Mouse (Mus musculus): Measurements from ENCODE around the gene Bud13.

GRCm38 (mm10) chr9:46298381-46298780 lies 15.6 kb downstream of the Bud13 start:
- TF ChIP-seq POLR2A (IDR thresholded peaks at IDR 0.05; ENCODE audit: low read depth, low read length), result no peak
- TF ChIP-seq CTCF (IDR thresholded peaks at IDR 0.05; ENCODE audit: extremely low read depth, insufficient read depth, insufficient read length, insufficient replicate concordance), result no peak

Data from spleen, adult 2 months (tissue).